Mouse (Mus musculus) urinary bladder, postnatal 25 days (tissue): ENCODE results near the gene Znrd1as.
A peak's percentile ranks its signal among the peaks of the same experiment; 100 is the strongest.
"Not testable (repeated sequence)": the region's sequence is repeated elsewhere in the genome, so short reads cannot be mapped to it uniquely, and the experiment has no call there.

ENCODE experiments used
- DNase-seq: peaks from one replicate; pipeline ENCODE4 v3.0.0; 2022; ENCODE audit warnings: low spot score

Znrd1as gene

DNA sequence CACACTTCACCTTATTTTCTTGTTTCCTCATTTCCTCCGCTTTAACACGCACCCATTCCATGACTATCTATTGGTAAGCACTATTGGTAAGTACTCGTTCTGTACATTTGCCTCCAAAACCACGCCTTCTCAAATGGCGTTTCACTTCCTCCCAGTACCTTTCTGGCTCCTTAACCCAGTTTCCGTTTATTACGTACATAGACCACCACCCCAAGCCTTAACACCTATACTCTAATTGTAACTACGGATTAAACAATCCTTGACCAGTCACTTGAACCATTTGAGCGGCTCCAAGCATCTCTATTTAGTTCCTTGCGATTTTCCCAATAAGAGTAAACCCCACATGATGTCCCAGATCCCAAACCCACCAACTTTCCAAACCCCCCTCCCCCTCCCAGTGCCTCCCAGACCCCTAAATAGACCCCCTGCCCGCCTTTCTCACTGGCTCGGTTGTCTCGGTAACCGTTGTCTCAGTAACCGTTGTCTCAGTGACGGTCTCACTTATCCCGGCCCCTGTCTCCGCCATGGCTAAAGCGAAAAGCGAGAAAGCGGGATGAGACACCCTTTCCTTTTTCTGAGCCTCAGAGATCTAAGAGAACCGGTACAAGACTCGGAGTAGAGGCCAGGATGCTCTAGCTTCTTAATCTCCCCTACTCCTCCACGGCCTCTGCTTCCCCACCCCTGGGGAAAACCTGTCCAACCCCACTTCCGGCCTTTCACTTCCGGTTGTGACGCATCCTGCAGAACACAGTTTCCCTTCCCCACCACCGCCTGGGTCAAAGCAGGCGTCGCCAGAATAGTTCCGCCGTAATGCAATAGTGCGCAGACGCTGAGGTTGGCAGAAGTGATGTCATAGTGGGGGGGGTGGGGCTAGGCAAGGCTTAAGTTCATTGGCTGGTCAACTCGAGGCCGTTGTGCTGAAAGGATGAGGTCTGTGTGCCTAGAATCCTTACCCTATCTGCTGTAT lies 7.1 kb upstream of the Znrd1as start, which contains the start of gene Ppp1r11:
TSS of gene Ppp1r11 (minus strand) at position 761 of the 967 bp plus-strand sequence.
- DNase-seq = peak; percentile 89

DNA sequence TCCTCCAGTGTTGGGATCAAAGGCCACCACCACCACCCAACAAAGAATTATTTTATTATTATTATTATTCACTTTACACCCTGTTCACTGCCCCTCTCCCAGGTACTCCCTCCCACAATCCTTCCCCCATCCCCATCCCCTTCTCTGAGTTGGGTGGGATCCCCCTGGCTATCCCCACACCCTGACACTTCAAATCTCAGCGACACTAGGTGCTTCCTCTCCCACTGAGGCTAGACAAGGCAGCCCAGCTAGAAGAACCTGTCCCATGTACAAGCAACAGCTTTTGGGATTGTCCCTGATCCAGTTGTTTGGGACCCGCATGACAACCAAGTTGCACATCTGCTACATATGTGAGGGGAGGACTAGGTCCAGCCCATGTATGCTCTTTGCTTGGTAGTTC lies 5.8 kb upstream of the Znrd1as start:
- DNase-seq = no peak

GRCm38 (mm10) chr17:36953062-36953461 lies 5.3 kb upstream of the Znrd1as start:
- DNase-seq = no peak

DNA sequence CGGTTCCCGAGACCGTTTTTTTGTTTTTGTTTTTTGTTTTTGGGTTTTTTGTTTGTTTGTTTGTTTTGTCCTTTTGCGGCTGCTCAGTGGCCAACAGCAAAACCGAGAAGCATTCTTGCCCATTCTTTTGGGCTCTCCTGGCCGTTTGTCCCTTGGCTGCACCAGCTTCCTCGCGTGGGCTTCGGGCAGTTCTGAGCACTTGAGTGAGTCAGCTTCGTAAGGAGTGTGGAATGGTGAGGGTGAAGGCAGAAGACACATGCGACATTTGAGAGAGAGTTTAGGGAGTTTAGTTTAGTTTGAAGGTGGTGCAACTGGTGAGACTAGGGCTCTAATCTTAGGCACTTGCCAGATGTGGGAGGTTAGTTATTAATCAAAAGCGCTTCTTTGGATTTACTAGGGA lies 492 bp downstream of the Znrd1as start:
- peak; percentile 8 for DNase-seq

GRCm38 (mm10) chr17:36961125-36961524 lies 2.7 kb downstream of the Znrd1as start:
- no peak for DNase-seq

DNA sequence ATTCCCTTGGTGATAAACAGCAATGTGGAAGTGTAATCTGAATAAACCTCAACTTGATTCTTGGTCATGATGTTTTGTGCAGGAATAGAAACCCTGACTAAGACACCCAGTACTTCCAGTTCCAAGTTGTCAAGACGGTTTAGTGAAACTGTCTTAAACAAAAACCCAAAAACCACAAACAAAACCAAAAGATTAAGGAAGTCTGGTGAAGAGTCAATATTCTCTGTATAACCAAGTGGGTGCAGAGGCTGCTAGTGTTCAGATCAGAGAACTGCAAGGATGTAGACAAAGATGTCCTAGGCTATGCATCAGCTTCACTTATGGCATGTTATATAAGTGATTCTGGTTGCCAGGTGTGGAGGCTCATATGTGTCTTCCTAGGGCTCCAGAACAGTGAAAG lies 8.5 kb downstream of the Znrd1as start:
- DNase-seq = no peak

DNA sequence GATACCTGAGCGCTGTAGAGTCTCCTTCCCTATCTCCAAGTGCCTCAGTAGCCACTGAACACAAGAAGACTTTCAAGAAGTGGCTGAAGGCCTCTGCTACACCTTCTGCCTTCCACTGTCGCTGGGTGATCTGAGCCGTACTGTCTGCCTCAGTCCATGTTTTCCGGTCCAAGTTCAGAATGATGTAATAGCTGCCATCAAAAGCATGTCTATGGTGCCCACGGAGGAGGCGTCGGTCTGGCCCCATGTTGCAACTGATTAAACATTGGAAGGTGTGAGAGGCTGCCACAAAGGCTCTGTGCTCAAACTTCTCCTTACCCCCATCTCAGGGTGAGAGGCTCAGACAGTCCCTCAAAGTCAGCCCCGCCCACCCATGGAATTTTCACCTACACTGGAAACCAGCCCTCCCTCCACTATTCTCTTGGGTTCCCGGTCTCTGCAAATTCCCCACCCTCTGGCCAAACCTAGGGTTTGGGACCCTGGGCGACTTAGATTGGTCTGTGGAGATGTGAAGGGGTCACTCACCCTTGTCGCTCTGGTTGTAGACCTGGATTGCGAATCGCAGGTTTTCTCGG lies 12.0 kb downstream of the Znrd1as start:
- no peak for DNase-seq

- no peak for DNase-seq
Measured at GRCm38 (mm10) chr17:36971172-36971850, 12.9 kb downstream of the Znrd1as start.

GRCm38 (mm10) chr17:36972791-36973190 lies 14.4 kb downstream of the Znrd1as start:
- DNase-seq = no peak

DNA sequence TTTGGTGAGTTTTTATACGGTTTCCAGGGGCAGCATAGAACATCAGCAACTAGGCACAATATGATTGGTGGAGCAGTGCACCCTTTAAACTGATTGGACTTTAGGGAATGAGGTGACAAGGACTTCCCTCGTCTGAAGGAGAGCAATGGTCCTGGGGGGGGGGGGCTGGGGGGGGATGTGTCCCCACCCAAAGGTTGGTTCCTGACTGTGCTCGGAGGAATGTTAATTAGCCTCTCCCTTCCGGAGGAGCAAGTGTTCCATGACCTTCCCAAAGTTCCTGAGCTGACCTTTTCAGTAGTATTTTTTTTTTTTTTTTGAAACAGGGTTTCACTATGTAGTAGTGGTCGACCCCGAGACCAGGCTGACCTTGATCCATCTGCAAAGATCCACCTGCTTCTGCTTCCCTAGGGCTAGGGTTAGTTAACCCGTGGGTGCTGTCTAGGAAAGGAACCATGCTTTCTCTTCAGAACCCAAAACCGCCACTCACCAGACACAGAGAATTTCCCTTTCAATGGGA lies 14.9 kb downstream of the Znrd1as start:
- DNase-seq = no peak

- DNase-seq = peak; percentile 11
Measured at GRCm38 (mm10) chr17:36981221-36981813, 22.9 kb downstream of the Znrd1as start, which contains the start of gene 2410137M14Rik. TSS of gene 2410137M14Rik (minus strand) at chr17:36981237.

GRCm38 (mm10) chr17:36981845-36982244 lies 23.5 kb downstream of the Znrd1as start:
- no peak for DNase-seq

- no peak for DNase-seq
Measured at GRCm38 (mm10) chr17:36982253-36983155, 24.1 kb downstream of the Znrd1as start.

DNA sequence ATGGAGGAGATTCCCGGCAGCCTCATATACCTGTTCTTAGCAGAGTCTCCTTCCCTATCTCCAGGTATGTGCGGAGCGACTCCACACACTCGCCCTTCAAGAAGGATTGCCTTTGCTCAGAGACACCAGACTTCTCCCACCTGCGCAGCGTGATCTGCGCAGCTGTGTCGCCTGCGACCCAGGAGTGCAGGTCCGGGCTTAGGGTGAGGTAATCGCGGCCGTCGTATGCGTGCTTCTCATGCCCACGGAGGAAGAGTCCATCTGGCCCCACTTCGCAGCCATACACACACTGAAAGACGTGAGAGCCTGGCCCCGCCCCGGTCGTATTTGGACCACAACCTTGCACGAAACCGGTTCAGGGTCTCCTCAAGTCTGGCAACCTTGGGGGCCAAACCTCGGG lies 30.1 kb downstream of the Znrd1as start:
- no peak for DNase-seq

- DNase-seq = no peak
Measured at GRCm38 (mm10) chr17:36989437-36989836, 31.0 kb downstream of the Znrd1as start, which contains the start of gene H2-M5. TSS of gene H2-M5 (minus strand) at chr17:36989537.

GRCm38 (mm10) chr17:36990630-36991029 lies 32.2 kb downstream of the Znrd1as start:
- DNase-seq = not testable (repeated sequence)

- no peak for DNase-seq
Measured at GRCm38 (mm10) chr17:36992336-36993104, 34.1 kb downstream of the Znrd1as start.

DNA sequence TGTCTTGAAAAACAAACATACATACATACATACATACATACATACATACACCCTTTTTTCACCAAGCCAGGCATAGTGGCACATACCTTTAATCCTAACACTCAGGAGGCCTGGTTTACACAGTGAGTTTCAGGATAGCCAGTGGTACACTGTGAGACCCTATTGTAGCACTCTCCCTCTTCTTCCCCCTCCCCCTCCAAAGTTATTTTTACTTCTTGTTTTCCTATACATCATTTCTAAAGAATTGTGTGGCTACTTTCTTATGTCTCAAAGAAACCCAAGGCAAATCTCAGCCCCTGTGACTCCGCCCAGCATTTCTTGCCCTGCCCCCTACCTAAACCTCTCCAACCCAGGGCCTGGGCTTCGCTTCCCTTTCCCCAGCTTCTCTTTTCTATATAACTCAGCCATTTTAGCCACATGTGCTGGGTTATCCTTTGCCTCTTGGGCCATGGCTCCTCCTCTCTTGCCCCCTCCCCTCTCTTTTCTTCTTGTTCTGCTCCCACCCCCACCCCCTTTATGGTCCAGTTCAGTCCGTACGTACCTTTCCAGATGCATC lies 35.5 kb downstream of the Znrd1as start:
- DNase-seq = no peak

DNA sequence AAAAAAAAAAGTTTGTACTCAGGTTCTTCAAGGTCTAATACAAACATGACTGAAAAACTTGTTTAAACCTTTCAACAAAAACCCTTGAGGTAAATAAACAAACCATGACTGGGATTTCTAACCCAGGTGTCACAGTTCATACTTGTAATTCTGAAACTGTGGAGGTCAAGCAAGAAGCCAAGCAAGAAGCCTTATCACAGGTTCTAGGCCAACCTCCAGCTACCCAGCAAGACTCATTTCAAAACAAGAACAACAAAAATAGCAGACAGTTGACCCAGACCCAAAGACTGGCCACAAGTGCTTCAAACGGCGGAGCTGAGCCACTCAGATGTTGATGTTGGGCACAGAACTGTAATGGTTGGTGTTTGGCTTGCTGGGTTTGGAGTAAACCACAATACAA lies 36.1 kb downstream of the Znrd1as start:
- no peak for DNase-seq

GRCm38 (mm10) chr17:36995448-36995847 lies 37.1 kb downstream of the Znrd1as start:
- no peak for DNase-seq
